Mouse (Mus musculus) layer of hippocampus, adult 2 months (tissue): ENCODE results near the gene Mindy4b-ps. TPM values are rescaled to one million over a fixed set of nuclear protein-coding genes. Genes with fewer than 3 reads are reported as not detected.

Experiments used
- DNase-seq, 2 experiments: peaks; one replicate each; pipeline ENCODE4 v3.0.0; 2022; ENCODE audit warnings: low spot score in 2 of 2
- H3K27ac ChIP-seq: fragments of 200-600 bp; 2 replicates; pipeline ENCODE4 v1.8.1; 2022
- H3K4me3 ChIP-seq: fragments of 200-600 bp; 2 replicates; pipeline ENCODE4 v1.8.1; 2022; ENCODE audit warnings: mild to moderate bottlenecking
- CTCF ChIP-seq: fragments of 200-600 bp; conservative IDR thresholded peaks from 2 replicates; pipeline ENCODE4 v1.8.1; 2022; ENCODE audit warnings: antibody characterized with exemption, mild to moderate bottlenecking, moderate library complexity
- total RNA-seq, 2 experiments: library from RNA; stranded (reverse); gene quantifications; 2 replicates each; pipeline ENCODE4 v1.2.3; 2021

Gene Mindy4b-ps
- total RNA-seq, 2 experiments from 2014 or later, result 1.5 to 2.2 TPM

- Histone ChIP-seq H3K27ac (no peak overlapping the region), H3K4me3 (no peak overlapping the region)
- TF ChIP-seq CTCF, result no peak
- DNase-seq, result no peak
These were observed 66.3 kb downstream of the Mindy4b-ps start for GRCm38 (mm10) chr3:58755769-58756168.

- no peak for DNase-seq
- no peak for TF ChIP-seq CTCF
These were observed 67.8 kb downstream of the Mindy4b-ps start for GRCm38 (mm10) chr3:58754361-58754760.

GRCm38 (mm10) chr3:58751818-58752620 lies 70.1 kb downstream of the Mindy4b-ps start:
- Histone ChIP-seq H3K27ac (no peak overlapping the region), H3K4me3 (no peak overlapping the region)
- DNase-seq, result no peak
- no peak for TF ChIP-seq CTCF

More at GRCm38 (mm10) chr3:58754361-58754760, 67.8 kb downstream of the Mindy4b-ps start:
- Histone ChIP-seq H3K27ac (no peak overlapping the region), H3K4me3 (no peak overlapping the region)

GRCm38 (mm10) chr3:58748724-58749123 lies 73.4 kb downstream of the Mindy4b-ps start:
- H3K27ac ChIP-seq, result no peak overlapping the region
- no peak overlapping the region for H3K4me3 ChIP-seq
- DNase-seq, result no peak
- TF ChIP-seq CTCF, result peak; percentile 67

- DNase-seq, result no peak
- Histone ChIP-seq H3K27ac (no peak overlapping the region), H3K4me3 (no peak overlapping the region)
- no peak for TF ChIP-seq CTCF
These were observed 74.2 kb downstream of the Mindy4b-ps start for GRCm38 (mm10) chr3:58747924-58748323.

GRCm38 (mm10) chr3:58739536-58739935 lies 82.6 kb downstream of the Mindy4b-ps start:
- Histone ChIP-seq H3K27ac (no peak overlapping the region), H3K4me3 (no peak overlapping the region)
- no peak for TF ChIP-seq CTCF
- DNase-seq, result no peak

Other genes with a start within 250 kb of the Mindy4b-ps start
- gene Selenot, start 245.7 kb downstream of the Mindy4b-ps start, total RNA-seq, result 100 to 1,000 TPM; 144 to 148 TPM
- gene Erich6, start 185.1 kb downstream of the Mindy4b-ps start, total RNA-seq, result 1 to 10 TPM; 1.3 to 1.7 TPM
- gene Siah2, start 129.9 kb downstream of the Mindy4b-ps start, total RNA-seq, result 10 to 100 TPM; 16.0 to 18.4 TPM
- 1 to 10 TPM; 1.3 to 1.6 TPM for gene Clrn1, start 63.0 kb upstream of the Mindy4b-ps start, total RNA-seq
- 10 to 100 TPM; 54.2 to 61.6 TPM for gene Med12l, start 183.5 kb upstream of the Mindy4b-ps start, total RNA-seq